Mouse (Mus musculus) urinary bladder, postnatal 14 days (tissue): Measurements from ENCODE around the gene Sema6d.

Source experiments
- DNase-seq: peaks from one replicate; pipeline ENCODE4 v3.0.0; 2021; ENCODE audit warnings: low spot score

Gene Sema6d

GRCm38 (mm10) chr2:124171718-124172117 is 81.9 kb downstream of the Sema6d start:
- DNase-seq = no peak

DNA sequence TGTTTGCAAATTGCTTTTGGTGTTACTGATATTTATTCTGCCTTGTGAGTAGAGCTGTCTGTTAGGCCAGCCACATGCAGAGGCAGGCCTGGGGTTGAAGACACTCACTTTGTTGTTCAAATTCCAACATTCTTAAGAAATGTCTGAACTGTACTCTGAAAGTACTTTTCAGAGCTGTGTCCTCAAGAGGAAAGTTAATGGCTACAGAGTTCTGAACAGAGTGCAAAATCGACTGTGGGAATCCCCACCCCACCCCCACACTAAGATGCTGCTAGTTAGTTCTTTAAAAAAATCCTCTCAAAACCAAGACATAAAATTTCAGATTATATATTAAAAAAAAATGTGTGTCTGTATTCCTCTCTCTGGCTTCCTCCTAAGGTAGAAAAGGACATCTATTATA is 86.5 kb downstream of the Sema6d start:
- no peak for DNase-seq

- DNase-seq = no peak
Observed at GRCm38 (mm10) chr2:124176711-124177169, 87.0 kb downstream of the Sema6d start.

GRCm38 (mm10) chr2:124189271-124189670 is 99.5 kb downstream of the Sema6d start:
- DNase-seq = no peak

DNA sequence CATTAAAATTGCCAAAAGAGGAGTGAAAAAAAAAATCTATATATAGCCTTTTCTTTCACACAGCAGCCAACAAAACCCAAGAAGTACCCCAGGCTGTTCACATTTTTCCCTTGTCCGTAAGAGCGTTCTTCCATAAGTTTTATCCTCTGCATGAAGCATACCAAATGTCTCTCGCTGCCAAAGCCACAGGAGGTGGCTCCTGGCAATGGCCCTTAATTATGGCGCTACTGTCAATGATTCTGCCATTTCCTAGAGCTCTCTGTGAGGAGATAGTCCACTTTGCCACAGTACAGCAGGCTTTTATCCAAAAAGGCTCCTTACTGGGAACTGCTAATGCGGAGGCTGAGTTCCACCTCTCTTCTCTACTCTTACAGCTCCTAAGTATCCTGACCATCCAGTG is 104.3 kb downstream of the Sema6d start:
- DNase-seq = no peak

DNA sequence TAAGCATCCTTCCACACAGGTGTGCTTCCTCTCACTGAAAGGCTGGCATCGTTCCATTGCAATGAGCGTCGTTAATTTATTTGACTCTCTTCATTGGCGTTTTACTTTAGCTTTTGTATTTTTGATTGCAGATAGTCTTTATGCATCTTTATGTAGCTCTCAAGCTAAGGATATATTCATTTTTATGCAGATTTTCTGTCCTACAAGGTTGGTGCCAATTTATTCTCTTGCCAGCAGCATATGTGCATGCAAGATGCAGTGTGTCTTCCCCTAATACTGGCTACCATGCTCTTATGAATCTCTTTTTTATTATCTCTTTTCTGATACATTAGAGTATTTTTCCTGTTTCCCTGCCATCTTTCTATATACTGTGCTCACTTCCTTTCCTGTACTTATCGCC is 111.7 kb downstream of the Sema6d start:
- DNase-seq = no peak

GRCm38 (mm10) chr2:124202475-124202990 is 112.8 kb downstream of the Sema6d start:
- no peak for DNase-seq

DNA sequence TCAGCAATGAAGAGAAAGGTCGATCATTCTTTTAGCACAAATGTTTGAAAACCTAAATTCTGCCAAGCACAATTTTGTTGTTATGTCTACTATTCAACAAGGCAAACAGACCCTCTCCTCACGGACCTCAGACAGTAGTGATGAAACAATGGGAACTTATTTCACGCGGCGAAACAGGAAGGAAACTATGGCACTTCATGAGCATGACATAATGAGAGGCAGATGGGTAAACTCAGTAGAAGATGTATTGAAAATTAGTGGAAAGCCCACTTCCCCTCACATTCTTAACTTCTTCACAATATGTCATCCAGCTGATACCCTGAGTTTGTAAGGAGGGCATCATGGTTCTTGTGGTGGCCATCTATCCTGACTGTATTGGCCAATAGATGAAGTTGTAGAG is 116.0 kb downstream of the Sema6d start:
- DNase-seq = no peak

GRCm38 (mm10) chr2:124208251-124208650 is 118.5 kb downstream of the Sema6d start:
- no peak for DNase-seq

DNA sequence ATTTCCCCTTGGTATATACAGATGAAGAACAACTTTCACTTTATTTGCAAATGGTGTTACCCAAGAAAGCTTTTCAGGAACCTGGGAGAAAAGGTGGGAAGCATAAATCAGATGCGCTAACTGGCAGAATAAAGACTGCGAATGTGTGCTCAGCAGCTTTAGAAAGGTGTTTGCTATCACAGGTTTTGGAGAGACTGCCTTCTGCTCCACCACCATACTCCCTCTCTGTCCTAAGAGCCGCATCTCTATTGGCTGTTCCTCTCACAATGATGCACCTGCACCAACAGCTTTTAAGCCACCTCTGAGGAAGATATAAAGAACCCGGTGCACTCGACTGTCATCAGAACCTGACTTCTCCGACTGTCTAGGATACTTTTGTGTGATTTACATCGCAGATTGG is 133.8 kb downstream of the Sema6d start:
- no peak for DNase-seq

DNA sequence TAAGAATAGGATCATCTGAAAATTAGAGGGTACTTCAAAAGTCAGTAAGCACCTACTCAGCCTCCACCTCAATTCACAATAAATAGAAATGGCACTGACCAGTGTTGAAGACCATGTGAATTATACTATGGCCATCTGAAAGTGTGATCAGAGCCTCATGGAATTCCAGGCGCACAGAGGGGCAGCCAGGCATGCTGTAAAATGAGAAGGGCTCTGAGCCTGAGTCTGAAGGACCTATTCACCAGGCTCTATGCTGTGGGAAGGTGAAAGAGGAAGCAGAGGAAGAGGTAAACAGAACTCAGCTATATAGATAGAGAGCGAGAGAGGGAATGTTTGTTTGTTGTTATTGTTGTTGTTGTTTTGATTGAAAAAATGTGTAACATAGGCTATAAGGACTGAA is 134.6 kb downstream of the Sema6d start:
- no peak for DNase-seq

GRCm38 (mm10) chr2:124234636-124235221 is 145.0 kb downstream of the Sema6d start:
- no peak for DNase-seq

GRCm38 (mm10) chr2:124235237-124236055 is 145.7 kb downstream of the Sema6d start:
- no peak for DNase-seq

DNA sequence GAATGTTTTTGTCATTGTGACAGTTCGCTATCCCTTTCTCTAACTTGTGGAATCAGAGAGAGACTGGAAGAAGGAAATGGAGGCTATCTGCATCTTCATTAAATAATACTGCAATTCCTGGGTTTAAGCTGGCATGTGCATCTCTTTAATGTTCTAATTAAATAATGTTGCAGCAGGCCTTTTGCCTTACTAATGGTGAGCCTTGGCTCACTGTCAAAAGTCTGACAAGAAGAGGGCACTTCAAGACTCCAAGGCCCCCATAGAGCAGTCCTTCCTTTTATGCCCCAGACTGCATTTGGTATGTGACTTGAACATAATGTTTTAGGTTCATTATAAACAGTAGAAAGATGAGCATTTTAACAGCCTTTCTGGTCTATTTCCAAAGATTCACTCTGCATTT is 147.1 kb downstream of the Sema6d start:
- DNase-seq = no peak

GRCm38 (mm10) chr2:124243608-124244007 is 153.8 kb downstream of the Sema6d start:
- no peak for DNase-seq

DNA sequence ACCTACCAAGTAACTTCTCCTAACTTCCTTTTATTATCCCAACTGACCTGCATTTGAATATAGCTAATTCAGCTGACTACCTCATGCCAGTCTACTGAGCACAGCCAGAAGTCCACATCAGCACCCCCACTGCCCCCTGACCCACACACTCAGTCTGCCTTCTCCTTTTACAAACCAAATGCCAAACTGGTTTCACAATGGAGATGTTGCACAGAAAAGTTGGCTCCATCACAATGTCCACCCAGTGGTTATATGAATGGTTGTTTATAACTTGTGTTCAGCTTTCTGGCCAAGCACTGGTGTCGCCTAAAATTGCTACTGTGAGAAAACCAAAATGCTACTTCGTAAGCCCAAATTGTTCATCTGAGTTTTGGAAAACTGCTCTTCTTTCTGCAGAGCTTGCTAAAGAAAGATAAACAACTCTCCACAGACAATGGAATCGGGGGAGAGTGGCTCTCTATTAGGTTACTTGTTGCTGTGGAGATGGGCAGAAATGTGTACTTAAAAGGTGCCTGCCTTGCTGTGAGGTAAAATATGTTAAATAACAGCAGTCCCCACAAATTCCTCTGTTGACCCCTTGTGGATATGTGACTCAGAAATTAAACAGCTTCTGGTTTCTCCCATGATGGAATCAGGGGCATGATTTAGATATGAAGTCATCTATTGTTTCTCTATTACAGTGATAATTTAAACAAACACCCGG is 154.9 kb downstream of the Sema6d start:
- no peak for DNase-seq

DNA sequence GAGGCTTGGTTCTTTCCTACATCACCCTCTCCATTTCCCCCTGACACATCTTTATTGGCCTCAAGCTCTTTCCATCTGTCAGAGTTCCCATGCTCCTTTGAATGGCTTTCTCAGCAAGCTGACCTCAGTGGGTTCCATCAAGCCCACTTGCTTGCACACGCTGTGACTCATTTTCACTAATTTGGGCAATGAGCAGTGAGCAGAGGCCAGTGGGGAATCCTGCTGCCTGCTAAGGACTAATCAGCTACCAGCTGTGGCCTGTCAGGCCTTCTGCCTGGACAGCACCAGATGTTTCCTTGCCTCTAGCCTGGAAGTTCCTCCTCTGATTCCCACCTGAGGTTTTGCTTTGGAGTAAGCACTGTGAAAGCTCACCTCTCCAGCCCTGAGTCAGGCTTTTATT is 168.3 kb downstream of the Sema6d start:
- no peak for DNase-seq

- no peak for DNase-seq
Observed at GRCm38 (mm10) chr2:124264309-124264708, 174.5 kb downstream of the Sema6d start.

GRCm38 (mm10) chr2:124271156-124271555 is 181.4 kb downstream of the Sema6d start:
- DNase-seq = no peak

- DNase-seq = no peak
Observed at GRCm38 (mm10) chr2:124277492-124277891, 187.7 kb downstream of the Sema6d start.

GRCm38 (mm10) chr2:124285109-124285508 is 195.3 kb downstream of the Sema6d start:
- no peak for DNase-seq

DNA sequence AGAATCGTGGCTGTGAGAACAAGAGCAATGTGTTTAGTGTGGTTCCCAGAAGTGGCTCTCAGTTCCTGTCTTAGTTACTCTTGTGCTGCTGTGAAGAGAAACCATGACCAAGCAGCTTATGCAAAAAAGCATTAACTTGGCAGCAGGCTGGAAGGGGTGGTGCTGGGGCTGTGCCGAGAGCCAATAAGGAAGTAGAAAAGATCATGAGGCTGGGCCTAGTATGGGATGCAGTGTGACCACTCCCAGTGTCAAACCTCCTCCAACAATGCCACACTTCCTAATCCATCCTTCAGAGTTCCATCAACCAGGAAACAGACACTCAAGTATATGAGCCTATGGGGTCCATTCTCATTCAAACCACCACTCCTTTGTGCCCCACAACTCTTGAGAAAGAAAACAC is 199.6 kb downstream of the Sema6d start:
- no peak for DNase-seq

- no peak for DNase-seq
Observed at GRCm38 (mm10) chr2:124291145-124291544, 201.4 kb downstream of the Sema6d start.
